Mouse (Mus musculus) liver, adult 2 months (tissue): ENCODE measurements at regions not wholly inside any gene's neighbourhood (a gene's known extent, or its start where the extent isn't known, plus 50 kb on each side); places are given as distances from the start of the nearest gene placed in this dataset.

ENCODE experiments used
- DNase-seq: peaks from one replicate; pipeline ENCODE4 v3.0.0-alpha.2; 2011; ENCODE audit warnings: low read depth, low spot score; ENCODE audit errors: extremely low read depth
- H3K27ac ChIP-seq: fragments of 200-500 bp; replicated peaks from 2 replicates; pipeline ENCODE4 v1.5.1; 2012; ENCODE audit warnings: low read depth, mild to moderate bottlenecking, control low read depth, inconsistent platforms, low read length; ENCODE audit not compliant: insufficient read depth
- H3K27me3 ChIP-seq: fragments of 200-500 bp; 2 replicates; pipeline ENCODE4 v1.6.1; 2012; ENCODE audit warnings: mild to moderate bottlenecking, moderate library complexity, low read length, inconsistent platforms; ENCODE audit not compliant: control insufficient read depth, insufficient read depth
- H3K36me3 ChIP-seq: fragments of 200-500 bp; 2 replicates; pipeline ENCODE4 v1.6.1; 2012; ENCODE audit warnings: low read length, inconsistent platforms; ENCODE audit not compliant: control insufficient read depth, insufficient read depth
- H3K4me1 ChIP-seq: fragments of 200-500 bp; 2 replicates; pipeline ENCODE4 v1.6.1; 2011; ENCODE audit warnings: low read length; ENCODE audit not compliant: control insufficient read depth, insufficient read depth
- H3K4me3 ChIP-seq: fragments of 200-500 bp; 2 replicates; pipeline ENCODE4 v1.5.1; 2011; ENCODE audit warnings: low read depth, mild to moderate bottlenecking, control low read depth, low read length, moderate library complexity; ENCODE audit not compliant: insufficient read depth
- H3K79me2 ChIP-seq: fragments of 200-500 bp; 2 replicates; pipeline ENCODE4 v1.6.1; 2012; ENCODE audit warnings: inconsistent platforms, mild to moderate bottlenecking, low read length, moderate library complexity; ENCODE audit not compliant: control insufficient read depth, insufficient read depth
- H3K9ac ChIP-seq: fragments of 200-500 bp; 2 replicates; pipeline ENCODE4 v1.6.1; 2012; ENCODE audit warnings: low read depth, mild to moderate bottlenecking, control low read depth, inconsistent platforms, low read length
- CTCF ChIP-seq: fragments of 200-500 bp; IDR thresholded peaks from 2 replicates; pipeline ENCODE4 v1.5.1; 2011; ENCODE audit warnings: low read depth, low read length, control low read depth
- POLR2A ChIP-seq: fragments of 200-500 bp; IDR thresholded peaks from 2 replicates; pipeline ENCODE4 v1.6.1; 2011; ENCODE audit warnings: low read length, control low read depth; ENCODE audit not compliant: insufficient read depth; ENCODE audit errors: extremely low read depth
- WGBS: fragments of 180-500 bp; shearing (Covaris S2); methylation state at CpG from one replicate; pipeline ENCODE4 v1.1.7; 2018; 5-methylcytosine and 5-hydroxymethylcytosine counted together

DNA sequence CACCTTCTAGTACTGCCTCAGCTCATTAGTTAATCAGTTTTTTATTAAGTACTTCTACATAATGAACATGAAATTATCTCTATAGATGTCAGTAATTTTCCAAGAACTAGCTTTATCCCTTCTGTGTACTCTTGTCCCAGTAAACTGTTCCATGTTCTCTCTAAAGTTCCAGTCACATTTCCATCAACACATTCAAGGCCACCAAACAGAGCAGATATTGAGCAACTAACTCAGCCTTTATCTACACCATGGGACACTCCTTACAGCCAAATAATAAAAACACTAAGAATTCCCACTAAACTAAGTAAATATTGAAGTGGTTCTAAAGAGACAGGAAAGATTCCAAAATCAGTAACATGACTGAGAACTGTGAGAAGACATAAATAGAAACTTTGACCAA, 229.9 kb downstream of the Gm4340 start:
- TF ChIP-seq POLR2A (no peak), CTCF (no peak)
- Histone ChIP-seq H3K4me3 (no peak overlapping the region), H3K27me3 (no peaks in the 10 kb centered on the region), H3K9ac (no peak overlapping the region), H3K27ac (no peak overlapping the region), H3K36me3 (no peaks in the 10 kb centered on the region), H3K79me2 (no peaks in the 10 kb centered on the region), H3K4me1 (peaks cover 7% of the 10 kb centered on the region; the same call in 1 of the 2 replicates)
- peak; percentile 91 for DNase-seq

DNA sequence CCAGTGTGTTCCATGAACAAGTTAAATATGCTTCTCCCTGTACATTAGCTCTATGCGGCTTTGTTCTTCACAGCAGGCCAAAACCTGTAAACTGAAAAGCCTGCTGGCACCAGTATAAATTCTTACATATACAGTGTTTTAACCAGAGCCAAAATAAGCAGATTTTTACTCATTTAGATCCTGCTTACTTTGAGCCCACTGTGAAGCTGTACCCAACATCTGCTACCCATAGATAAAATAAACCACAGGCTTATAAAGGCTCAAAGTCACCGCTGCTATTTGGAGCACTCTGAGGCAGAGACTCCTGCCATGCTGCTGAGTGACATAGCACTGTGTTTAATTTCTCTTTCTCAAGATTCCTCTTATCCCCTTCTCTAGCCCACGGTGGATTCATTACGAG, 251.1 kb downstream of the Gm4340 start:
- no peak overlapping the region for H3K27ac ChIP-seq
- H3K27me3 ChIP-seq: no peaks in the 10 kb centered on the region
- H3K79me2 ChIP-seq: no peaks in the 10 kb centered on the region
- 89% methylated on average over 4 of the region's 4 CpGs for WGBS
- no peak overlapping the region for H3K4me3 ChIP-seq
- no peak for DNase-seq
- no peak overlapping the region for H3K9ac ChIP-seq
- TF ChIP-seq CTCF (no peak), POLR2A (no peak)
- no peaks in the 10 kb centered on the region for H3K36me3 ChIP-seq
- H3K4me1 ChIP-seq: no peaks in the 10 kb centered on the region

GRCm38 (mm10) chr10:104455549-104456351, 261.9 kb downstream of the Gm4340 start:
- peak; percentile 63 for DNase-seq
- no peak overlapping the region for H3K4me3 ChIP-seq
- H3K9ac ChIP-seq: no peak overlapping the region
- H3K36me3 ChIP-seq: no peaks in the 10 kb centered on the region
- no peak for TF ChIP-seq POLR2A
- TF ChIP-seq CTCF: no peak
- 59% methylated on average over 14 of the region's 14 CpGs for WGBS
- no peaks in the 10 kb centered on the region for H3K79me2 ChIP-seq
- peaks cover 2% of the 10 kb centered on the region; the same call in 1 of the 2 replicates for H3K4me1 ChIP-seq
- no peaks in the 10 kb centered on the region for H3K27me3 ChIP-seq
- H3K27ac ChIP-seq: no peak overlapping the region

DNA sequence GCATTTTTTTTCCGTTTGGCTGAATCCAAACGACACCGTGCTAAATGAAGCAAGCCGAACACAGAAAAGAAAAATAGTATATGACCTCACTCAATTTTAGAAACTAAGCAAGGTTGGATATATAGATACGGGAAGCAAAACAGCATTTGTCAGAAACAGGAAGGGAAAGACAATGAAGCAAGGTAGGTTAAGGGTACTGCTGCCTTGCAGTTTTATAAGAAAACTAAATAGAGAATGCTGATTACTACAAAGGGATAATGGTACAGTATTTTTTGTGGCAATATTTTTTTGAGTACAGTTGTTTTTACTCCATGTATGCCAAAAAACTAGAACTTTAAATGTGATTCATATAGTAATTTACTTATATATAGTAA, 262.5 kb downstream of the Gm4340 start:
- H3K36me3 ChIP-seq: no peaks in the 10 kb centered on the region
- H3K4me3 ChIP-seq: no peak overlapping the region
- DNase-seq: no peak
- no peaks in the 10 kb centered on the region for H3K27me3 ChIP-seq
- no peak for TF ChIP-seq POLR2A
- TF ChIP-seq CTCF: no peak
- H3K79me2 ChIP-seq: no peaks in the 10 kb centered on the region
- no peak overlapping the region for H3K9ac ChIP-seq
- peaks cover 2% of the 10 kb centered on the region; the same call in 1 of the 2 replicates for H3K4me1 ChIP-seq
- WGBS: 77% methylated on average over 5 of the region's 5 CpGs
- no peak overlapping the region for H3K27ac ChIP-seq

GRCm38 (mm10) chr10:104486226-104486944, 292.5 kb downstream of the Gm4340 start:
- DNase-seq: no peak
- Histone ChIP-seq H3K9ac (no peak overlapping the region), H3K27me3 (no peaks in the 10 kb centered on the region), H3K4me1 (no peaks in the 10 kb centered on the region), H3K36me3 (no peaks in the 10 kb centered on the region), H3K4me3 (no peak overlapping the region), H3K27ac (no peak overlapping the region), H3K79me2 (no peaks in the 10 kb centered on the region)
- 89% methylated on average over 5 of the region's 5 CpGs for WGBS
- no peak for TF ChIP-seq CTCF
- TF ChIP-seq POLR2A: no peak

- H3K27ac ChIP-seq: no peak overlapping the region
- no peaks in the 10 kb centered on the region for H3K36me3 ChIP-seq
- 83% methylated on average over 4 of the region's 4 CpGs for WGBS
- no peaks in the 10 kb centered on the region for H3K4me1 ChIP-seq
- H3K4me3 ChIP-seq: no peak overlapping the region
- H3K79me2 ChIP-seq: no peaks in the 10 kb centered on the region
- no peaks in the 10 kb centered on the region for H3K27me3 ChIP-seq
- no peak for DNase-seq
- H3K9ac ChIP-seq: no peak overlapping the region
- TF ChIP-seq POLR2A (no peak), CTCF (no peak)
Measured at GRCm38 (mm10) chr10:104489301-104489700, 295.5 kb downstream of the Gm4340 start.
